Mouse (Mus musculus): ENCODE measurements around the gene Aldh9a1.

Aldh9a1 gene

GRCm38 (mm10) chr1:167384156-167384555 lies 34.4 kb downstream of the Aldh9a1 start:
- no peak for DNase-seq (ENCODE audit: low spot score in 2 of 2)

- DNase-seq (ENCODE audit: low spot score in 2 of 2), result no peak
Observed at GRCm38 (mm10) chr1:167385211-167385610, 35.4 kb downstream of the Aldh9a1 start.

GRCm38 (mm10) chr1:167385636-167386035 lies 35.8 kb downstream of the Aldh9a1 start:
- DNase-seq (ENCODE audit: low spot score in 2 of 2), result no peak

- DNase-seq (ENCODE audit: low spot score in 2 of 2), result no peak
Observed at GRCm38 (mm10) chr1:167386466-167386865, 36.7 kb downstream of the Aldh9a1 start.

GRCm38 (mm10) chr1:167387310-167387709 lies 37.5 kb downstream of the Aldh9a1 start:
- no peak for DNase-seq (ENCODE audit: low spot score in 2 of 2)

- no peak for DNase-seq (ENCODE audit: low spot score in 2 of 2)
Observed at GRCm38 (mm10) chr1:167387796-167388195, 38.0 kb downstream of the Aldh9a1 start.

- no peak for DNase-seq (ENCODE audit: low spot score in 2 of 2)
Observed at GRCm38 (mm10) chr1:167388571-167388970, 38.8 kb downstream of the Aldh9a1 start.

GRCm38 (mm10) chr1:167389584-167389983 lies 39.8 kb downstream of the Aldh9a1 start:
- DNase-seq (ENCODE audit: low spot score in 2 of 2), result no peak

GRCm38 (mm10) chr1:167390381-167390780 lies 40.6 kb downstream of the Aldh9a1 start:
- DNase-seq (ENCODE audit: low spot score in 2 of 2), result no peak

- no peak for DNase-seq (ENCODE audit: low spot score in 2 of 2)
Observed at GRCm38 (mm10) chr1:167391241-167391640, 41.5 kb downstream of the Aldh9a1 start.

GRCm38 (mm10) chr1:167392031-167392640 lies 42.3 kb downstream of the Aldh9a1 start:
- DNase-seq (ENCODE audit: low spot score in 2 of 2), result no peak

- DNase-seq (ENCODE audit: low spot score in 2 of 2), result no peak
Observed at GRCm38 (mm10) chr1:167392687-167393086, 42.9 kb downstream of the Aldh9a1 start.

GRCm38 (mm10) chr1:167393281-167393680 lies 43.5 kb downstream of the Aldh9a1 start:
- DNase-seq (ENCODE audit: low spot score in 2 of 2), result no peak

GRCm38 (mm10) chr1:167393683-167394492 lies 44.1 kb downstream of the Aldh9a1 start, which contains the start of gene Mgst3:
Gene Mgst3, minus strand, starts transcription at chr1:167393841.
- DNase-seq (ENCODE audit: low spot score in 2 of 2), result peak; percentile 88 to 93

- DNase-seq (ENCODE audit: low spot score in 2 of 2), result no peak
Observed at GRCm38 (mm10) chr1:167405237-167405636, 55.4 kb downstream of the Aldh9a1 start.

- DNase-seq (ENCODE audit: low spot score in 2 of 2), result no peak
Observed at GRCm38 (mm10) chr1:167409601-167410000, 59.8 kb downstream of the Aldh9a1 start.

GRCm38 (mm10) chr1:167411991-167412715 lies 62.4 kb downstream of the Aldh9a1 start:
- no peak for DNase-seq (ENCODE audit: low spot score in 2 of 2)

- peak; percentile 48 to 73 for DNase-seq (ENCODE audit: low spot score in 2 of 2)
Observed at GRCm38 (mm10) chr1:167414846-167415245, 65.1 kb downstream of the Aldh9a1 start.
